Mouse (Mus musculus) lung, adult 2 months (tissue): ENCODE results near the gene Chsy1. TPM values are rescaled to one million over a fixed set of nuclear protein-coding genes. Genes with fewer than 3 reads are reported as not detected.

Experiments used
- DNase-seq: peaks from one replicate; pipeline ENCODE4 v3.0.0; 2022
- H3K4me1 ChIP-seq: fragments of 200-500 bp; 2 replicates; pipeline ENCODE4 v1.6.1; 2011; ENCODE audit warnings: low read length; ENCODE audit not compliant: control insufficient read depth, insufficient read depth
- H3K4me3 ChIP-seq: fragments of 200-500 bp; replicated peaks from 2 replicates; pipeline ENCODE3; 2011; ENCODE audit warnings: low read depth, mild to moderate bottlenecking, control low read depth, low read length; ENCODE audit errors: extremely low read depth
- CTCF ChIP-seq: fragments of 200-500 bp; IDR thresholded peaks from 2 replicates; pipeline ENCODE4 v1.5.1; 2011; ENCODE audit warnings: mild to moderate bottlenecking, low read length, control low read depth; ENCODE audit not compliant: insufficient read depth
- POLR2A ChIP-seq: fragments of 200-500 bp; IDR thresholded peaks from 2 replicates; pipeline ENCODE4 v1.6.1; 2011; ENCODE audit warnings: low read depth, mild to moderate bottlenecking, control low read depth, low read length, borderline replicate concordance; ENCODE audit errors: extremely low read depth
- WGBS: fragments of 180-500 bp; shearing (Covaris S2); methylation state at CpG from one replicate; pipeline ENCODE4 v1.1.7; 2018; 5-methylcytosine and 5-hydroxymethylcytosine counted together
- polyA plus RNA-seq: library from polyadenylated mRNA; depleted of rRNA; stranded (reverse); fragments of >200 nt; gene quantifications from 2 replicates; pipeline ENCODE4 v1.2.3, GENCODE M21; 2012; rRNA removed

Chsy1 gene
- polyA plus RNA-seq, result 14.6 and 18.1 TPM in 2 replicates

DNA sequence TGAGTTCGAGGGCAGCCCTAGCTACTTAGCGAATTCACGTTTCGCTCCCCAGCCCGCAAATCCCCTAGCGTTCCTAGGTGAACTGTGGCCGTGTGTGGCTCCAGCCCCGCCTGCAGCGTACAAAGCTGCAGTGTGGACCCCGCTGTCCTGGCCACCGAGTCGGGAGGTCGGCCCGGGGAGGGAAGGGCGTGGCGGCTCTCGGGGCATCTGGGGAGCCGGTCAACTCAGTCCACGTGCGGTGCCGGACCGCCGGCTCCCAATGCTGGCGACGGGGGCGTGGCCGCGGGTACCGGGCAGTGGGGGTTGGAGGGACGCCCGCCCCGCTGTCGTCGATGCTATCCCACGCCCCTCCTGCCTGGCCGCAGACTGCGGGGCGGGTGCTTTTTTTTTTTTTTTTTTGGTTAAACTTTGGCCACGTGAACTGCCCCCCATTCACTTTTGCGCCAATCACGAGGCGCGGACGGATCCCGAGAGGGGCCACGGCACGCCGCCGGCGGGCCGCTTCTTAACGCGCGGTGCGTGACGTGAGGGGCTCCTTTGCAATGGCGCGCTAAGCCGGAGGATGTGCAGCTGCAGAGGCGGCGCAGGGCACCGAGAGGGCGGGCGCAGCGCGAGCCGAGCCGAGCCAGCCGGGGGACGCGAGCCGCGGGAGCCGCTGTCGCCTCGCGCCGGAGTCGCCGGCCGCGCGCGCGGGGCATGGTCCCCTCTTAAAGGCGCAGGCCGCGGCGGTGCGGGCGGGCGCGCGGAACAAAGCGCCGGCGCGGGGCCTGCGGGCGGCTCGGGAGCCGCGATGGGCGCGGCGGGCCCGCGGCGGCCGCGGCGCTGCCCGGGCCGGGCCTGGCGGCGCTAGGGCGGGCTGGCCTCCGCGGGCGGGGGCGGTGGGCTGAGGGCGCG lies at the start of gene Chsy1:
Gene Chsy1, plus strand, starts transcription at position 555 of the 894 bp plus-strand sequence.
- TF ChIP-seq POLR2A, result peak; percentile 75; the same call in 1 of the 2 replicates
- no peak for TF ChIP-seq CTCF
- WGBS, result 5% methylated on average over 104 of the region's 123 CpGs
- peak; percentile 88 for DNase-seq
- Histone ChIP-seq H3K4me3 (peak within 1 kb of the TSS; percentile 91), H3K4me1 (peaks cover 15% of the 10 kb centered on the region)

DNA sequence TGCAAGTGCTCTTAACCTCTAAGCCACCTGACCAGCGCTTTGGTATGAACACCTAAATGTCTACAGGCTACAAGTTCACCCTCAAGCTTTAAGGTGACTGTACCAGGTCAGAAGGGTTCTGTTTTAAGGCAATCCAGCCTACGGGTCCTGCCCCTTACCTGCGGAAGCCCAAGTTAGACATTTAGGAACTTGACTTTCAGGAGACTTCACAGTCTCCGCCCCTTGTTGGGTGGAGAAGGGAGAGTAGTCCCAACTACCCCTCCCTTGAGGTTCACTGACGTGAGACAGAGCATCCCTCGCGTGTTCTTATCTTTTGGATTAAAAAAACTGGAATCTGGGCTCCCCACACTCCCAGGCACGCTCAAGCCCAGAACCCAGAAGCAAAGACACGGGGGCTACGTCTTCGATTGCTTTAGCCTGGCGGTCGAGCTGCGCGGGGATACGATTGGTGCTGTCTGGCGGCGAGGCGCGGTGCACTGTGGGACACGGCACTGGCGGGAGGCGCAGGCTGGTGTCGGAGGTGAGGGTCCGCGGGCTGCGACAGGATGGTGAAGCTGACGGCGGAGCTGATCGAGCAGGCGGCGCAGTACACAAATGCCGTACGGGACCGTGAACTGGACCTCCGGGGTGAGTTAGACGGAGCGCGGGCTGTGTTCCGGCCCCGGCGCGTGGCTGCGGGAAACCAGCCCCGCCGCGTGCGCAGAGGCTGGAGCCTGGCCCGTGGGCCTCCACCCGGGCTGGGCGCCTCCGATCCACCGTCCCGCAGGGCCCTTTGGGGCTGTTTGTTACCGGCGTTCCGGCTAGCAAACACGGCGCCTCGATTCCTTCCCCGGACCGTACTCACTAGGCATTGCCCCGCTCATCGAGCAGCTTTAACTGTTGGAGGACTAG lies 49.0 kb upstream of the Chsy1 start:
- WGBS, result under 1% methylated on average over 63 of the region's 64 CpGs
- H3K4me3 ChIP-seq, result peak overlapping the region; percentile 94
- peaks cover 10% of the 10 kb centered on the region; the same call in 1 of the 2 replicates for H3K4me1 ChIP-seq
- TF ChIP-seq CTCF, result no peak
- TF ChIP-seq POLR2A, result peak; percentile 78; the same call in 1 of the 2 replicates
- peak; percentile 87 for DNase-seq

DNA sequence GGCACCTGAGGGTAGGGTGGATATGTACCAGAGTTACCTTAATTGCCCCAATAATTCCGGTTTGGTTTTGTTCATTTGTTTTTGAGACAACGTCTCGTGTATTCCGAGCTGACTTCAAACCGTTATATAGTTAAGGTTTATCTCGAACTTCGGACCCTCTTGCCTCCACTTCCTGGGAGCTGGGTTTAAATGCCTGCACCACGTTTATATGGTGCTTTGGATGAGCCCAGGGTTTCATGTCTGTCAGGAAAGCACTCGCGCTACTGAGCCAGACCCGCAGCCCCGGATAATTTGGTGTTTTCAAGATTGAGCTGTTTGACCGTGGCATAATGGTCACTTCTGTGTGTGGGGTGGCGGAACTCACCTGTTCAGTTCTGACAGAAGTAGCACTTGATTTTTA lies 48.3 kb upstream of the Chsy1 start:
- Histone ChIP-seq H3K4me1 (peaks cover 10% of the 10 kb centered on the region; the same call in 1 of the 2 replicates), H3K4me3 (peak overlapping the region; percentile 94)
- 2% methylated on average over 14 of the region's 14 CpGs for WGBS
- DNase-seq, result no peak
- TF ChIP-seq CTCF, result no peak
- TF ChIP-seq POLR2A, result no peak

DNA sequence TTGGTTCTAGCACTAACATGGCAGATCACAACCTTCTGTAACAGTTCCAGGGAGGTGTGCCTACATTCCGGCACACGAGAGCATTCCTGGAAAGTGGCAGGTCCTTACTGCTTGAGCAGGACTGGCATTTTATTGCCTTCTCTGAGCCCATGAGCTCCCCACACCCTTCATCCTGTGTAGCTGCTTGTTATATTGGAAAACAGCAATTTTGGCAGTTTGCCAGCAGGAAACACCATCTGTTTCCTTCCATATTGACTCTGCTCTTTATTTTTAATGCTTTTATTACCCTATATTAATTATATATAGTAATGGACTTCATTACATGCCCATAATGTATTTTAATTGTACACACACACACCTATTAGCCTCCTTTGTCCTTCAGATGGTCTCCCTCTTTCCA lies 32.9 kb upstream of the Chsy1 start:
- H3K4me1 ChIP-seq, result peaks cover 4% of the 10 kb centered on the region; the same call in 1 of the 2 replicates
- TF ChIP-seq POLR2A, result no peak
- no peak for TF ChIP-seq CTCF
- 45% methylated on average over 2 of the region's 2 CpGs for WGBS
- no peak overlapping the region for H3K4me3 ChIP-seq
- no peak for DNase-seq

DNA sequence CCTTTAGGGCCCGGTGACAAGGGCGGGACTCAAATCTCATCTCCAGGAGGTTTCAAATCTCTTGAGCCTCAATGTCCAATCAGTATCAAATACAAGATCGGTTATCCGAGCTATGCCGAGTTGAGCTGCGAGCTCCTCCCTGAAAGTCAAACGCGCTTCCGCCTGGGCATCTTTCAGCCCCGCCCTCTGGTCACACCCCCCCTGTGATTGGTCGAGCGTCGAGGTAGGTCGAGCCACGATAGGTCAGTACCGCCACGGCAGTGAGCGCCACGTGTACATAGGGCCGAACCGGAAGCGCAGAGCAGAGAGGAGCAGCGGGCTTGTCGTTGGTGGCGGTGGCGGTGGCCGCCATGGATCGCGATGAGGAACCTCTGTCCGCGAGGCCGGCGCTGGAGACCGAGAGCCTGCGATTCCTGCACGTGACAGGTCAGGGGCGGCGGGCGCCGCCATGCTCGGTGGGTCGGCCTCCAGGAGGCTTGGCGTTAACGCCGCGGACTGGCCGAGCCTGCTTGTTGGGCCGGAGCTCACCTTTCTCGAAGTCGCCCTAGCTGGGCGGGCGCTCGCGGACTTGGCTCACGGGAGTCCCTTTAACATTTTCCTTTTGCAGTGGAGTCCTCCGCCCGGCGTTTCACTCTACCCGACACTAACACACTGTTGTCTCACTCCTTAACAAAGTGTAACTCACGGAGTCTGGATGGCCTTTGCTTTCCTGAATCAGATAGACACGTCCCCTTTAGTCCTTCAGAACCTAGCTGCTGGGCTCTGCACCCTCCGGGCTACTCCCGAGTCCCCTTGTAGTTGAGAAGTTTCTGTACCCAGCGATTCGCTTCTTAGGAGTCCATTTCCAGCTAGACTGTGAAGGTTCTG lies 29.7 kb upstream of the Chsy1 start, which contains the start of gene Selenos:
Gene Selenos, plus strand, starts transcription at position 286 of the 867 bp plus-strand sequence.
- Histone ChIP-seq H3K4me3 (peak within 1 kb of the TSS; percentile 79), H3K4me1 (peaks cover 5% of the 10 kb centered on the region; the same call in 1 of the 2 replicates)
- under 1% methylated on average over 65 of the region's 65 CpGs for WGBS
- TF ChIP-seq POLR2A (peak; percentile 93), CTCF (no peak)
- peak; percentile 93 for DNase-seq

DNA sequence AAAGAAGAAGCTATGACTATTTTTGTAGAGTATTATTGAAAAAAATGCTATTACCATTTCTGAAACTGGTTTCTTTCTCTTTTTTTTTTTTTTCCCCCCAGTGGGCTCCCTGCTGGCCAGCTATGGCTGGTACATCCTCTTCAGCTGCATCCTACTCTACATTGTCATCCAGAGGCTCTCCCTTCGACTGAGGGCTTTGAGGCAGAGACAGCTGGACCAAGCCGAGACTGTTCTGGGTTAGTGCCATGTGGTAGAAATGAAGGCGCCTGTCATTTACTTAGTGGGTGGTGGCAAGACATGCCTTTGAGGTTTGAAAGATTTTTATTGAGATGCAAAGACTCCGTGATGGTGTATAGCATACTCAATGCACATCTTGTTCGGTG lies 29.1 kb upstream of the Chsy1 start:
- TF ChIP-seq CTCF (no peak), POLR2A (no peak)
- no peak for DNase-seq
- H3K4me1 ChIP-seq, result peaks cover 6% of the 10 kb centered on the region; the same call in 1 of the 2 replicates
- H3K4me3 ChIP-seq, result peak overlapping the region; percentile 79
- WGBS, result 33% methylated on average over 5 of the region's 5 CpGs

DNA sequence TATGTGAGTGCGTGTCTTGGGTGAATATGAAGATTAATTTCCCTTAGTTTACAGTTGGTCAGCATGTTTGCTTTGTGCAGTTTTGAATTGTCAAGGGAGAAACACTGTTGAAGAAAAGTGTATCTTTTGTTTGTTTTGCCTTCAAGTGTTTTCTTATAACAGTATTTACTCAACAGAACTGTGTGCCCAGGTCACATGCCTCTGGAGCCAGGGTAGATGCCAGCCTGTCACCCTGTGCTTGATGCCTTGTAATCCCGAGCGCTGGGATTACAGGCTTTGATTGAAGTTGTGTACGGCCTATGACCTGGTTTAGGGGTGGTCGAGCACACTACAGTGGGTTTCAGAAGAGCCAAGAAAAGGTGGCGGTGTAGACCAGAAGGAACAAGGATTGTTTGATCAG lies 25.6 kb upstream of the Chsy1 start:
- Histone ChIP-seq H3K4me3 (no peak overlapping the region), H3K4me1 (peaks cover 6% of the 10 kb centered on the region; the same call in 1 of the 2 replicates)
- no peak for TF ChIP-seq POLR2A
- no peak for TF ChIP-seq CTCF
- peak; percentile 25 for DNase-seq
- WGBS, result 67% methylated on average over 6 of the region's 6 CpGs

DNA sequence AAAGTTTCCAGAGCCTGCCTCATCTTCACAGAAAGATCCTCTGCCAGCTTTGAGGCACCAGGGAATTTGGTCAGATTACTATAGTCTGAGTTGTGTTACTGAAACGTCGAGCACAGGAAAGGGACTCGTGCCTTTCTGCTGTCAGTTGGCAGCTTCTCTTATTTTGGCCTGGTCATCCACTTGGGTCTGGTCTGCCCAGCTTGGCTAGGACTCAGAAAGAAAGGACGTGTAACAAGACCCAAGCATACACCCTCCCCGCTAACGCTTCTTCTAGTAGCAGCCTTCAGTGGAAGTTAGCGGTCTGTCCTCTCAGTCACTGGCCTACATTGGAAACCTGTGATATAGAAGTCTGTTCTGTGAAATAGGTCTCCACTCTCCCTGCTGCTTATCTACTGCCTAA lies 24.8 kb upstream of the Chsy1 start:
- WGBS, result 57% methylated on average over 7 of the region's 7 CpGs
- DNase-seq, result no peak
- Histone ChIP-seq H3K4me3 (no peak overlapping the region), H3K4me1 (peaks cover 6% of the 10 kb centered on the region; the same call in 1 of the 2 replicates)
- no peak for TF ChIP-seq POLR2A

DNA sequence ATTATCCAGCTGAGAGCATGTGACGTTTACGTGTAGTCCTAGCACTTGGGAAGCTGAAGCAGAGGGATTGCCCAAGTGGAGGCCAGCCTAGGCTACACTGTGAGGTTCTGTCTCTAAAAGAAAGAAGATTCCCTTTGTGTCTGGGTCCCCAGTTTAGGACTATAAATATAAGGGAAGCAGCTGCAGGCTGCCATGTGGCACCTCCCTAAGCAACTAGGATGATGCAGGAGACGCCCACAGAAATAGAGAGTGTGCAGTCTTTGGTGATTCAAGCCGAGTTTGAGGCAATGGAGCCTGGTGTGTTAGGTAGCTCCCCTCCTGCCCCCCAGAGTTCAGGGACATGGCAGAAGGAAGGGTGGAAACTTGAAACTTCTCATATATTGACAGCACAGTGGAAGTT lies 21.7 kb upstream of the Chsy1 start:
- H3K4me3 ChIP-seq, result no peak overlapping the region
- DNase-seq, result no peak
- H3K4me1 ChIP-seq, result 0 out of 2 replicates have a peak, but pooled peaks cover 2% of the 10 kb centered on the region
- TF ChIP-seq CTCF (no peak), POLR2A (no peak)
- WGBS, result 90% methylated on average over 4 of the region's 4 CpGs

DNA sequence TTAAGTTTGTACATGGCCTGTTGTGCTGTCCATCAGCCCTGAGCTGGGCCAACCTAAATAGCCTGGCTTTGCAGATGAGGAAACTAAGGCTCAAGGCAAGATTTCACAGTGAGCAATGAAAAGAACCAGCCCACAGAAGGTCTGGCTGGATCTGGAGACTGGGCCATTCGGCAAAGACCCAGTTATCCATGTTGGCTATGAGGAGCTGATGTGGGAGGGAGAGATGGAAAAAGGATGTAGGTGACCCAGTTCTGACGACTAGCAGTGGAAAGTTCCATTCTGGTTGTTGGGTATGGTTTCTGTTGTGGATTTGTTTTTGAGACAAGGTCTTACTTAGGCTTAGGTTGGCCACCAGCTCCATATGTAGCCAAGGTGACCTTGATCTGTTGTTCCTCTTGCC lies 21.2 kb upstream of the Chsy1 start:
- DNase-seq, result no peak
- 87% methylated on average over 2 of the region's 2 CpGs for WGBS

More for the DNA sequence above, 21.2 kb upstream of the Chsy1 start:
- H3K4me1 ChIP-seq, result 0 out of 2 replicates have a peak, but pooled peaks cover 2% of the 10 kb centered on the region
- no peak overlapping the region for H3K4me3 ChIP-seq
- TF ChIP-seq POLR2A, result no peak
- TF ChIP-seq CTCF, result no peak
